Mouse (Mus musculus): ENCODE results near the gene Ercc1.

Gene Ercc1

DNA sequence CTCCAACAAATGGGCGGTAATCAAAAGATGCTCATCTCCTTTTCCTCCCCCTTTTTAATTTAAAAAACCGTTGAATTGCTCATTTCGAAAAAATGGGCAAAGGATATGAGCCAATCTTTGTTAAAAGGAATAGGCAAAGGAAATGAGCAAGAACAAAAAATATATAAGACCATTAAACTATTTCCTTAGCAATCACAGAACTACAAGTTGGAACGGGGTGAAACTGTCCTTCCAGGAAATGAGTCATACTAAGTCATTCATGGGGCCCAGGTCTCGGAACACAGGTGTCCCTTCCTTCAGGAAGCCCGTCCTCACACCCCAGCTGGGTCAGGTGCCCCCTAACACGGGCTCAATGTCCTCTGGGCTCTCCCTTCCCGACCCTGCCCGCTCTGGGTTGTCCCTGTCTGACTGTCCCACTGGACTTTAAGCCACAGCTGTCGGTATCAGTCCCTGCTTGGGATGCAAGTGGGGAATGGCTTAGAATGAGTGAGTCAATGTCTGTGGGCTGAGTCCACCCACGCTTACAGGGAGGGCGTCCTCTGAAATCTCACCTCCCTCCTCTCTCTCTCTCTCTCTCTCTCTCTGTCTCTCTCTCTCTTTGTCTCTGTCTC is at the start of gene Ercc1:
Ercc1 (plus strand) TSS at position 542 of the 611 bp plus-strand sequence.
- peak; percentile 43 to 54 for DNase-seq (ENCODE audit: low spot score in 2 of 2)

DNA sequence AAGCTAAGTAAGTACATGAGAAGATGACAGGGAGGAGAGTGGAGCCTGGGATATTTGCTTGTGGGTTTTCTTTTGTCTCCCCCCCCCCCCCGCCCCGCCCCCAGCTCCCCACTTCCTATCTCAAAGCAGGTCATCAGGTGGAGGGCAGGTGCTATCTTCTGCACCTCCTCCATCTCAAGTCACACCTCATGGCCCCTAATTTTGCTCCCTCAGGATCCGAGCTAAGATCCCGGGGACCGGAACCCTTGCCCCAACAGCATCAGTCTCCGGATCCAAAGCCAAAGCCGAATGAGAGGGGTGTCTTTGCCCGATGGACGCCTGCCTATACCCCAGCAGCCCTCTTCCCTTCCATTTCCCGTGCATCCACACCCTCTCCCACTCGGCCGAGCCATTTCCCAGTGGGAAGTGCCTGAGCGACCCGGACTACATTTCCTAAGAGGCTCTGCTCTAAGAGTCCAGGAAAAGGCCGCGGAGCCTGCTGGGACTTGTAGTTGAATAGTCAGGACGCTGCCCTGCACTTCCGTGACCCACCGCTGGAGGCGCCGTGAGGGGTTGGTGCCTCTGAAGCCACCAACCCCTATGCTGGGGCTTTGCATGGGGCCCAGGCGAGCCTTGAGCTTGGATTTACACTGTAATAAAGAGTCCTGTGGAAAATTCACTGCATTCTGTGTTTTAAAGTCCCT is 48.9 kb upstream of the Ercc1 start:
- peak; percentile 98 to 99 for DNase-seq (ENCODE audit: low spot score in 2 of 2)

DNA sequence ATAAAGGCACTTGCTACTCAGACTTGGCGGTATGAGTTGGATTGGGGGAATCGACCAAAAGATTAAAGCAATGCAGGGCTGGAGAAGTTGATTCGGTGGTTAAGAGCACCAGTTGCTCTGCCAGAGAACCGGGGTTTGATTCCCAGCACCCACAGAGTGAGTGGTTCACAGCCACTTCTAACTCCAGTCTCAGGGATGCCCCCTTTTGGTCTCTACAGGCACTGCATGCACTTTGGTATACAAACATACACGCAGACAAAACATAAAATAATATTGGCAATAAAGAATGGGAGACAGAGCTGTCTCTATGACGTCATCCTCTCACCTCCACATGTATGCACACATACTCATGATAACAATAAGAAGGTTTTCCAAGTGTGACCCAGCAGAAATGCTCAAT is 47.5 kb upstream of the Ercc1 start:
- no peak for DNase-seq (ENCODE audit: low spot score in 2 of 2)

DNA sequence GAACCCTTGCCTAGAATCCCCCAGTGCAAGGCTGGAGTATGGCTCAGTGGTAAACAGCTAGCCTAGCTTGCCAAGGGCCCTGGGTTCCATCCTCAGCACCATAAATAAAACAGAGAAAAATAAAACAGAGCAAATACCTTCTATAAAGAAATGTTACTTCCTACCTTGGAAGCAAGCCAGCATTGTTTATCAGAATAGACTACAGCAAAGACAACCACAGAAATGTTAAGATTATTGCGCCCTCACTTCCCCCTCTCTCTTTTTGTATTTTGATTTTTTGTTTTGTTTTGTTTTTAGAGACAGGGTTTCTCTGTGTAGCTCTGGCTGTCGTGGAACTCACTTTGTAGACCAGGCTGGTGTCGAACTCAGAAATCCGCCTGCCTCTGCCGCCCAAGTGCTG is 46.8 kb upstream of the Ercc1 start:
- no peak for DNase-seq (ENCODE audit: low spot score in 2 of 2)

DNA sequence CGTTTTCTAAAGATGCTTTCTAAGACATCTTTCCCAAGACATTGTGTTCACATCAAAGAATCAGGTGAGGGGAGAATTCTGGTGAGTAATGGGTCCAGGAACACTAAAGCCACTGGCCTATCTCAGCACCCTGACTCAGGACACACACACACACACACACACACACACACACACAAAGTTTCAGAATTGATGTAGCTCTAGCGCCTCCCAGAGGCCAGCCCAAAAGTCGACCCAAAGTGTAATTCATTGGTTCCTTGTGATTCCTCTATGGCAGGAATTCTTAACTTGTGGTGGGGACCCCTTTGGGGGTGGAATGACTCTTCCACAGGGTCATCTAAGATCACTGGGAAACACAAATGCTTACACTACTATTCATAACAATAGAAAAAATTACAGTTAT is 45.4 kb upstream of the Ercc1 start:
- peak in 1 of 2 experiments; percentile 51 for DNase-seq (ENCODE audit: low spot score in 2 of 2)

DNA sequence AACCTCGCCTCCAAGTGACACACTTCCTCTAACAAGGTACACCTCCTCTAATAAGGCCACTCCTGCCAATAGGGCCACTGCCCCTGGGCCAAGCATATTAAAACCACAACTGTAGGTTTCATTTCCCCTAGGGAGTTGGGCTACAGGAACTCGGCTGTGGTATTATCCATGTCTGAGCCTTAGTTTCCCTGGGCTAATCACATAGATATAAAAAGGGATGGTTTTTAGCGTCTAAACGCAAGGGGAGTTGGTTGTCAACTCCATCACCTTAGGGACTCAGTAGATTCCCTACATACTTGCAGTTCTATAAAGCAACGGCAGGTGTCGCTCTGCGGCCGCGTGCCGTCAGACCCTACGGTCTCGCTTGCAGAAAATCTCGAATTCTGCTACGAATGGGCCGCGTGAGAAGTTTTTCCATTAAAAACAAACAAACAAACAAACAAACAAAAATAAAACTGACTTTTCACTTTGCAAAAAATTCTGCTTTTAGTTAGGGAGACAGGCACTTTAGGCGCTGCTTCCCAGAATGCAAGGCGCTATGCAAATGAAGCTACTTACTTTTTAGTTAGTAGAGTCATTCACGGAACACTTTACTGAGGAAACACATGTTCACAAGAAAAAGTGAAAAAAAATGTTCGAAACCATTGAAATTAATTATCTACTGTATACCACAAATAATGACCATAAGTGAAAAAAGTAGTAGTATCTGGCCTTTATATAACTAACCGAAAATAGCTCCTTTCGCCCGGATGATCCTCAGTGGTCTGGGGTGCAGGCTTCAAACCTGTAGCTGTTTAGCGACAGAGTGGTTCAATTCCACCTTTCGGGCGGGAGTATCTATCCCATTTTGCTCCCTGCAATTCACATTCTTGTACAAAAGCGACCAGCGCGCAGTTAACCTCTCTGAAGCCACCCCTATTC is 43.8 kb upstream of the Ercc1 start:
- peak; percentile 77 to 85 for DNase-seq (ENCODE audit: low spot score in 2 of 2)

DNA sequence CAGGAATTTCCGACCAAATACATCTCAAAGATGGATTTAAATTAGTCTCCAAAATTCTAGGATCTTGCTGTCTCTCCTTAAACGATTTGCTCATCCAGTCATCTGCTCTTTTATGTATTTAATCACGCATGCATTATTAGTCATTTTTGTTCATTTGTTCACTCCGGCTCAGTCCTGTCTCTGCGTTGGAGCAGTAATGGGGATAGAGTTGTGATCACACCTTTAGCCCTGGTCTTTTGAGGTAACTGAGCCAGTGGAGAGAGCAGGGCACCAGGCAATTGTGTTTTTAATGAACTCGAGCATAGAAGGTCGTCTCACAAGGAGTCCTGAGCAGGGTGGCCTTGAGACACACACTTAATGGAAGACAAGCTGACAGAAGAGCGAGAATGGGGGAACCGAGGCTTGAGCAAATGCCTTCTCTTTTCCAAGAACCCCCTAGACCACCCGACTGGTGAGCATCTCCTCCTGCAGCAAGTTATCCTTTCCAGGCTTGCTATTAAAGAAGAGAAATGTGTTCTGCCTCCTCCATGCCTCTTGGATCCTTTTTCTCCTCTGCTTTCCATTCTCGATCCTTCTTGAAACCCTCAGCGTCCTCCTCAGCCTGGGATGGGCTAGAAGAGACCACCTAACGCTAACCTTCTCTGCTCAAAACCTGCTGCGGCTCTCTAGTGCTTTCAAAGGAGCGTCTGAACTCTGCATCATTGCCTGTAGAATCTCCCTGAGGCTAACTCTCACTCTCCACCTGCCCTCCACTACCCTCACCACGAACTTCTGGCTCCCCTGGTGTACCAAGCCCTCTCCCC is 42.9 kb upstream of the Ercc1 start:
- DNase-seq (ENCODE audit: low spot score in 2 of 2) = peak in 1 of 2 experiments; percentile 20

DNA sequence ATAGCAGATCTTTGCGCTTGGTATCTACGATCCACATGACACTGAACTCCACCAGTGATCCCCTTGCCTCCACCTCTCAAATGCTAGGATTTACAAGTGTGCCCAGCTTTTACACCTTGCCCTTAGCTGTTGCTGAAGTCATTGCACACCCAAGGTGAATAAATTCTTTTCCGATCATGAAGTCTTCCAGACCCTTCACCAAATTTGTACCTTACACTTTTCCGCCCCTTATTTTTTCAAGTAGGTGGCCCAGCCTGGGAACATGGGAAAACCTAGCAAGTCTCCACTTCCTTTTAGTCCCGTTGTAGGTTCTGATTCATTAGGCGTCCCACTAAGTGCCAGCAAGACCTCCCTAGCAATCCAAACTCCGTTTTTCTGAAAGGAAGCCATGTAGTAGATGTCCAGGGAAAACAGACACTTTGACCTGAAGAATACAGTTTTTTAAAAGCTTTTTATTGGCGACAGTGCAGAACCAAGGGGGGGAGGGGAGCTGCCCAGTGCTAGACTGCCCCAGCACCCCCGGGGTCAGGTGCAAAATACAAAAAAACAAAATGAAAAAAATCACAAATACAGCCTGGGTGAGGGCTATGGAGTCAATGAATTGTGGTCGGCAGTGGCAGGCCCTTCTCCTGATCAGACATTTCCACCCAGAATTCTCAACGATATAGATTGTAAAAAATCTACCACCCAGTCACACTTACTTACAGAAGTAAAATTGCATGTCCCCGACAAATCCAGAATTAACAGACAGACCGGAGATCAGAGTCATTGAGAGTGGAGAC is 42.1 kb upstream of the Ercc1 start:
- no peak for DNase-seq (ENCODE audit: low spot score in 2 of 2)

DNA sequence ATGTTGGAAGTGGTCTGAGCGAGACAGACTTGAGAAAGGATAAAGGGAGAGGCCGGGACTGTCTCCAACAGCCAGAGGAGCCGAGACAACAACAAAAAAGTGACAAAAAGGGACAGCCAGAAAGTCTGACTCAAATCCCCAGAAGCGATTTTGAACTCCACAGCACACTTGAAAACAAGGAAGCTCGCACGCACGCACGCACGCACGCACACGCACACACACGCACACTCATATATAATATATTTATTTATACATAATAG is 41.6 kb upstream of the Ercc1 start:
- no peak for DNase-seq (ENCODE audit: low spot score in 2 of 2)

DNA sequence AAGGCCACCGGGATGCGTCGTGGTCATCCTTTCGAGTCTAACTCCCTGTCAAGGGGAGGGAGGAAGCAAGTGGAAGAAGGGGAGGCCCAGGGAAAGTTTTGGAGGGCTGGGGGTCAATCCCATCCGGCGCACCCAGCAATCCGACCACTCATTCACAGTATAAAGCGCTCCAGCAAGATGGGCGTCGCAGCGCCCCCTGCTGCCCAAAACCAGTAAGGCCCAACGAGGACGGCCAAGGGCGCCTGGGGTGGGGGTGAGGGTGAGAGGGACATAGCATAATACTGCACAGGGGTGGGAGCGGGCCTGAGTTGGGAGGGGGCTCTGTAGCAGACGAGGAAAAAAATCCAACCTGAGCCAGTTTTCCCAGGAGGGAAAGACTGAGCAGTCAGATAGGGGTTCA is 40.8 kb upstream of the Ercc1 start:
- DNase-seq (ENCODE audit: low spot score in 2 of 2) = peak; percentile 69 to 76

DNA sequence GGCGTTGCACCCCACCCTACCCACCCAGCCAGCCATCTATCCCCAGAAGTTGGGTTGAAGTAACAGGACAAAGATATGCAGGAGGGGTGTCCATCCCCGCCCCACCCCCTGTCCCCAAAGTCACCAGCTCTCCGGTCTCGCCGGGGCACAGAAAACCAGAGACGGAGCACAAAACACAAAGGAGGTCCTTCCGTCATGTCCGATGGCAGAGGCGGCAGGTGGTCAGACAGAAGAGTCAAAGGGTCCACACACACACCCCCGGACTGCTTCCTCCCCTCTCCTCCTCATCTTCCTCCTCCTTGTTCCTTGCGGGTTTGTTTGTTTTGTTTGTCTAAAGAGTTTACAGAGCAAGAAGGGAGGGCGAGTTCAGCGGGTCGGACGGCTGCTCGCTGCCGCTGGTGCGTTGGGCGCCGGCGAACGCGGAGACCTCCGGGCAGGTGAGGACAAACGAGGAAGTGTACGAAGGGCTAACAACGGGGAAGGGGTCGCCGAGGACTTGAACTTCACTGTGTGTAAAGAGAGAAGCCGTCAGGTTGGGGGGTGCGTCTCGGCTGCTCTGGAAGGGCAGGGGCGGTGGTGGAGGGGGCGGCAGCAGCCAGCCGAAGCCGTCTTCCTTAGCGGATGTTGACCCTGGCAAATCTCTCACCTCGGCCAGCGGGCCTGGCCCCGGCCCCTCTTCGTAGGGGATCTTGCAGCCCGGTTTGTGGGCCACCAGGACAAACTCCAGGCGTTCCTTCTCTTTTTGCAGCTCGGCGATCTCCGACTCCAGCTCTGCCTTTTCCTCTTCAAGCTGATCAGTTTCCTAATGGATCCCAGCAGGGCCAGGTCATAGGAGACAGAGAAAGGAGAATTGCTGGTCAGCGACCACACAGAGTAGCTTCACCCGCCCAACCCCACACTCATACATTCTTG is 39.8 kb upstream of the Ercc1 start:
- DNase-seq (ENCODE audit: low spot score in 2 of 2) = no peak

DNA sequence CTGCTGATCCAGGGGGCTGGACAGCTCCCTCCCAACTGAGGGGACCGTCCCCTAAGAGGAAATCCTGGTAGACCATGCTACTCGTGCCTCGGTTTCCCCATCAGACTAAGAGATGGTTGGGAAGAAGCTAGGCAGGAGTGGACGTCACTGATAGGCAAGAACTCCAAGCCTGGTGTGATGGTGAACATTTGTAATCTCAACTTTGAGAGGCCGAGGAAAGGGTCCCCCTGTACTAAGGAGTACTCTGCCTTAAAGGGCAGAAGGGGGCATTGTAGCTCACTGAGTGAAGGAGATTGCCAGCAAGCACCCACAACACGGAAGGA is 39.2 kb upstream of the Ercc1 start:
- DNase-seq (ENCODE audit: low spot score in 2 of 2) = no peak

DNA sequence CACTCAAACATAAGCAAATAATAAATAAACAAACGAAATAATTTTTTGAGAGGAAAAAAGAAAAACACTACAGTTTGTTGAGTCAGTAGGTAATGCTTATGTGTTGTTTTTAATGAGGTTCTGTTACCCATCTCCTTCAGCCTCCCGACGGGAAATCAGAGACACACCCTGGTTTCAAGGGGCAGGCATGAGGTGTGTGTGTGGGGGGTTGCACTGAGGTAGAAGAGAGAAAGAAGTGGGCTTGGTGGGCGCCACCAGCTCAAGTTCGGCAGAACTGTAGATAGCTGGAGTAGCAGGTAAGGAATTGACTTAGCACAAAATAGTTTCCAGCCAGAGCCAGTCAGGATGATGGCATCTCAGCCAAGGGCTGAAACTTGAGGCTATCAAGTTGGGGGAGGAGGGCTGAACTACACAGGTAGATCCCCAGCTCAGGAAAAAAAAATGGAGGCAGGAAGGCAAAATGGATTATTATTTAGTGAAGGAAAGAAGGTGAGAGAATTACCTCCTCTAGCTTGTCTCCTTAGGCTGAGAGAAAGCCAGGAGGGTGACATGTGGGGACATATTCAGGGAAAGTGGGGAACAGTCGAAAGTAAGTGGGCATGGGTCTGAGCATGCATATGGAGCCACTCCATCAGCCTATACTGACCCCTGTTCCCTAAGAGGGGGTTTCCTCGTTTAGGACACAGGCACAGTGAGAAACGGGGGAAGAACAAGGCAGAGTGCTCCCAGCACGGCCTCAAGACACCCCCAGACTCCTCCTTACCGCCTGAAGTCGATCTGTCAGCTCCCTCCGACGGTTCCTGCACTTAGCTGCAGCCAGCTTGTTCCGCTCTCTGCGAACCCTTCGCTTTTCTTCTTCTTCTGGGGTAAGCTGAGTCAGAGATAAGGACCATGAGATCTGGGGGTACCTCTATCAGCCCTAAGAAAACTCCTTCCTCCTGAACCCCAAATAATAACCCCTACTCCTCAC is 38.5 kb upstream of the Ercc1 start:
- DNase-seq (ENCODE audit: low spot score in 2 of 2) = no peak

DNA sequence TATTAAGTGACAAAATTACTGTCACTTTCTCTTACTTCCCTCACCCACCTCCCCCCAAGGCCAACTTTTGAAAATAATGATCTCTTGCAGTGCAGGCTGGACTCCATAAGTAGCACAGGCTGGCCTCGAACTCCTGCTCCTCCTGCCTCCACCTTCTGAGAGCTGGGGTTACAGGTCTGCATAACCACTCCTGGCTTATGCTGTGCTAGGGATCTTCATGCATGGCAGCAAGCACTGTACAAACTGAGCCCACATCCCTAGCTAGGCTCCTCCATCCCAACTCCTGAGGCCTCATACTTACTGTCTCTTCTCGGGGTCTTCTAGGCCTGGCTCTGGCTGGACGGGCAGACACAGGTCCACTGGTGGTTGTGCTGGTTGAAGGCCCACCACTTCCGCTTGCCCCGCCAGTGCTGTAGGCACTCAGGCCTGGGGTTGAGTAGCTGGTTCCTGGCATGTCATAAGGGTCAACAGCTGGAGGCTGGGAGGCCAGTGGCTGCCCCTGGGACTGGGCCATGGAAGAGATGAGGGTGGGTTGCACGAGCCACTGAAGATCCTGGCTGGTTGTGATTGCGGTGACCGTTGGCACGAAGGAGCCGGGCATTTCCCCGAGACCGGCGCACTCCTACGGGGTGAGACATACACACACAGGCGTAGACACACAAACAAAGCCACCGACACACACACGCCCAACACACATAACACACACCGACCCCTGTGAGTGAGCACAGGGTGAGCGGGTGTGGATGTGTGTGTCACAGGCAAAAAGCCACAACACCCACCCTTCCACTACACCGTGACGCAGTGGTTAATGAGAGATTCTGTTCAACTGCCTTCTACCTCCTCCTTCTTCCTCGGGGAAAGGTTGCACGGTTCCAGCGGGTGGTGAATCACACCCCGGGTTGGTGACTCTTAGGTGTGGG is 37.5 kb upstream of the Ercc1 start:
- DNase-seq (ENCODE audit: low spot score in 2 of 2) = peak in 1 of 2 experiments; percentile 54

DNA sequence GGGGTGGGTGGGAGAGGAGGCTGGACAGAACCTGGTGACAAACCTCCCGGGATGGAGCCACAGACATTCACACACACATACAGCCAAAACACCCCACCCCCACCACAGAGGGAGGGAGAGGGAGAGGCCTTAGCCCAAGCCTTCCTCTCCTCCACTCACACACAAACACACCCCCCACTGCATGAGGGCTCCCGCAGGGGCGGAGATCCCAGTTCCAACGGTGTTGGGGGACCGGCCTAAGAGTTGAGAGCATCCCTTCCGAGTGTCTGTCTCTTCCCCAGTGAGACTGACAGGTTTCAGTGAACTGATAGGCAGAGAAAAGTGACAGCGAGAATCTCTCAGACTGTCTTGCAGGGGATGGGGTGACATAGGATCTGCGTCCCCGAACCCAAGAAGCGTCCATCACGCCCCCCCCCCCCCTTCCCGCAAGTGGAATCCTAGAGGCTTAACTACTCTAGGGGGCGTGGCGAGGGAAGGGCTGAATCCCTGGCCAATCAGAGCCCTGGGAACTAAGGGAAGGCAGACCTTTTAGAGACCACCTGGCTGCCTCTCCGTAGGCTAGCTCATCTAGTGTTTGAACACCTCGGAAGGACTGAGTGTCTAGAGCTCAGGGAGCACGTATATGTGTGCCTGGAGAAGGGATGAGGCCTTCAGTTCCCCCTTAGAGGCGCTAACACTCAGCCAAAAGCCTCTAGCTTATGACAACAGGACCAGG is 36.7 kb upstream of the Ercc1 start:
- peak; percentile 72 to 80 for DNase-seq (ENCODE audit: low spot score in 2 of 2)

DNA sequence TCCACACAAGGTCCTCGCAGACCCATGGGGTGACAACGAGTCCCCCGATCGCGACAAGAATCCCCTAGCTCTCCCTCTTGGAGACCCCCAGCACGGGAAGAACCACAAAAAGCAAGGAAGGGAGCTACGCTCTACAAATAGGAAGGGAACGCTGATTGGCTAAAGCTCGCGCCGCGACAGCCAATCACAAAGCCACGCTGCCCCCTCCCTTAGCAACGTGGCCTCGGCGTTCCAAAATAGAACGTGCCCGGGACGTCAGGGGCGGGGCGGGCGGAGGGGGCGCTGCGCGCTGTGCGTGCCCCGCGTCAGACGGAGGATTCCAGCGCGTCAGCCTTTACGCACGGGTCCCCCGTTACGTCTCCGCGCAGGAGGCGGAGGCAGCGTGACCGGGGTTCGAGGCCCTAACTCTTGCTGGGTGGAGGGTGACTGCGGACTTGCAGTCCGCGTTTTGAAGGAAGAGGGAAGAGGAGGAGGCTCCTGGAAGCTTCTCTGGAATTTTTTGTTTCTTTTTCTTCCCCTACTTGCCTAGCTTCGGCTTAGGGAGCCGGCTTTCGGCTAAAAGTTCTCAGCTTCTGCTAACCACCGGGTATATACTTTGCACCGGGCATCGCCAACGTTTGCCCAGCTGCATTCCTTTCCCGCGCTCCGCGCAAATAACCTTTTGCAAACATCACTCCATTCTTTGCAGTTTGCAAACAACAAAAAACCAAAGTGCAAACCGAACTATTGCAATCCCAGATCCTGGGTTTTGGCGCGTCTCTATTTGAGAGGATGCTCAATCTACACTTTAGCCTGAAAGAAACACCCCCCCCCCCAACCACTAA is 35.9 kb upstream of the Ercc1 start:
- peak; percentile 95 to 97 for DNase-seq (ENCODE audit: low spot score in 2 of 2)
